Mouse (Mus musculus): ENCODE measurements around the gene Dagla.

Gene Dagla

GRCm38 (mm10) chr19:10197130-10197529, 107.5 kb downstream of the Dagla start:
- DNase-seq, result no peak

Data from cerebellum, adult 11 months (tissue).